Mouse (Mus musculus) G1E (cell line): ENCODE data around the gene Stk26. TPM values are rescaled to one million over a fixed set of nuclear protein-coding genes. Genes with fewer than 3 reads are reported as not detected.

Experiments
- ATAC-seq: 2 replicates; pipeline ENCODE4 v1.8.0; 2016; ENCODE audit warnings: mild to moderate bottlenecking; ENCODE audit not compliant: insufficient number of reproducible peaks, poor library complexity, low FRiP score, severe bottlenecking; ENCODE audit errors: extremely low read depth
- DNase-seq: peaks from one replicate; pipeline ENCODE4 v3.0.0; 2012; ENCODE audit warnings: low spot score
- H3K27me3 ChIP-seq: 2 replicates; pipeline ENCODE4 v1.6.1; 2012; ENCODE audit warnings: mild to moderate bottlenecking, low read length, inconsistent platforms; ENCODE audit not compliant: insufficient read depth
- H3K36me3 ChIP-seq: replicated peaks from 2 replicates; pipeline ENCODE3; 2012; ENCODE audit warnings: mild to moderate bottlenecking, inconsistent platforms
- H3K4me1 ChIP-seq: 2 replicates; pipeline ENCODE4 v1.6.1; 2012; ENCODE audit warnings: low read depth, low read length, inconsistent platforms, mixed read lengths; ENCODE audit not compliant: insufficient read depth
- H3K4me3 ChIP-seq: 2 replicates; pipeline ENCODE4 v1.5.1; 2012; ENCODE audit warnings: low read depth, mild to moderate bottlenecking, inconsistent platforms, low read length, moderate library complexity, mixed read lengths
- H3K9me3 ChIP-seq: replicated peaks from 2 replicates; pipeline ENCODE4 v1.6.1; 2012; ENCODE audit warnings: inconsistent platforms
- CTCF ChIP-seq: IDR thresholded peaks from 2 replicates; pipeline ENCODE4 v1.5.1; 2012; ENCODE audit warnings: low read depth, low read length, inconsistent platforms, mixed read lengths
- GATA1 ChIP-seq: IDR thresholded peaks from 2 replicates; pipeline ENCODE4 v1.6.1; 2012; ENCODE audit warnings: borderline replicate concordance, low read length, inconsistent platforms, mixed read lengths
- GATA2 ChIP-seq: IDR thresholded peaks from 2 replicates; pipeline ENCODE4 v1.6.1; 2012; ENCODE audit warnings: low read depth, low read length, inconsistent platforms, borderline replicate concordance
- POLR2AphosphoS5 ChIP-seq: IDR thresholded peaks from 2 replicates; pipeline ENCODE4 v1.6.1; 2012; ENCODE audit warnings: low read depth, low read length, inconsistent platforms; ENCODE audit not compliant: insufficient replicate concordance
- TAL1 ChIP-seq: conservative IDR thresholded peaks from 2 replicates; pipeline ENCODE4 v1.6.1; 2012; ENCODE audit warnings: low read depth, low read length, inconsistent platforms, mixed read lengths
- polyA plus RNA-seq: library from polyadenylated mRNA; stranded (reverse); fragments of >175 nt; gene quantifications from 2 replicates; pipeline ENCODE4 v1.2.3, GENCODE M21; 2012
- total RNA-seq, 2 experiments: library from RNA; stranded (forward) in 1 of 2; stranded (reverse) in 1 of 2; fragments of 200-1000 nt in 1 of 2; fragments of >200 nt in 1 of 2; fragmentation: Nextera tagmentation in 1 of 2; gene quantifications; 2 replicates each; pipeline ENCODE4 v1.2.3; 2014 to 2017

Stk26 gene
- total and polyA plus RNA-seq, 3 experiments = 0.09 to 4.9 TPM; not detected in 1

- Histone ChIP-seq H3K9me3 (no peaks in the 10 kb centered on the region), H3K27me3 (no peaks in the 10 kb centered on the region), H3K4me1 (no peaks in the 10 kb centered on the region), H3K36me3 (no peaks in the 10 kb centered on the region), H3K4me3 (no peak overlapping the region)
- TF ChIP-seq TAL1 (no peak), GATA2 (no peak), CTCF (no peak), POLR2AphosphoS5 (no peak), GATA1 (no peak)
- DNase-seq (no peak), ATAC-seq (no peak)
These were observed 23.9 kb downstream of the Stk26 start for GRCm38 (mm10) chrX:50864734-50865133.

GRCm38 (mm10) chrX:50874246-50875002, 33.6 kb downstream of the Stk26 start:
- Histone ChIP-seq H3K27me3 (no peaks in the 10 kb centered on the region), H3K4me3 (no peak overlapping the region), H3K9me3 (no peaks in the 10 kb centered on the region), H3K4me1 (no peaks in the 10 kb centered on the region), H3K36me3 (no peaks in the 10 kb centered on the region)
- ATAC-seq (no peak), DNase-seq (no peak)
- TF ChIP-seq POLR2AphosphoS5 (no peak), TAL1 (no peak), CTCF (no peak), GATA1 (no peak), GATA2 (no peak)

- H3K27me3 ChIP-seq = no peaks in the 10 kb centered on the region
- no peak overlapping the region for H3K4me3 ChIP-seq
- no peaks in the 10 kb centered on the region for H3K9me3 ChIP-seq
- ATAC-seq (no peak), DNase-seq (no peak)
- H3K36me3 ChIP-seq = no peaks in the 10 kb centered on the region
- TF ChIP-seq CTCF = no peak
- no peak for TF ChIP-seq TAL1
- TF ChIP-seq GATA1 = no peak
- no peak for TF ChIP-seq POLR2AphosphoS5
- TF ChIP-seq GATA2 = no peak
- H3K4me1 ChIP-seq = no peaks in the 10 kb centered on the region
These were observed 47.2 kb downstream of the Stk26 start for GRCm38 (mm10) chrX:50887999-50888398.

GRCm38 (mm10) chrX:50903497-50903896, 62.6 kb downstream of the Stk26 start:
- no peak for DNase-seq
- Histone ChIP-seq H3K4me1 (no peaks in the 10 kb centered on the region), H3K4me3 (no peak overlapping the region), H3K36me3 (no peaks in the 10 kb centered on the region), H3K9me3 (no peaks in the 10 kb centered on the region), H3K27me3 (no peaks in the 10 kb centered on the region)
- TF ChIP-seq TAL1 = no peak
- TF ChIP-seq POLR2AphosphoS5 = no peak
- TF ChIP-seq CTCF = no peak
- TF ChIP-seq GATA2 = no peak
- TF ChIP-seq GATA1 = no peak
- ATAC-seq = no peak

GRCm38 (mm10) chrX:50909915-50910314, 69.1 kb downstream of the Stk26 start:
- DNase-seq (no peak), ATAC-seq (no peak)
- H3K36me3 ChIP-seq = no peaks in the 10 kb centered on the region
- H3K4me1 ChIP-seq = no peaks in the 10 kb centered on the region
- H3K27me3 ChIP-seq = peaks cover 5% of the 10 kb centered on the region; the same call in 1 of the 2 replicates
- no peak overlapping the region for H3K4me3 ChIP-seq
- TF ChIP-seq GATA2 (no peak), POLR2AphosphoS5 (no peak), TAL1 (no peak), GATA1 (no peak), CTCF (no peak)
- H3K9me3 ChIP-seq = no peaks in the 10 kb centered on the region

GRCm38 (mm10) chrX:50917389-50917788, 76.5 kb downstream of the Stk26 start:
- Histone ChIP-seq H3K4me1 (no peaks in the 10 kb centered on the region), H3K9me3 (no peaks in the 10 kb centered on the region), H3K27me3 (no peaks in the 10 kb centered on the region), H3K4me3 (no peak overlapping the region), H3K36me3 (no peaks in the 10 kb centered on the region)
- DNase-seq (no peak), ATAC-seq (no peak)
- TF ChIP-seq GATA2 (no peak), TAL1 (no peak), CTCF (no peak), POLR2AphosphoS5 (no peak), GATA1 (no peak)

GRCm38 (mm10) chrX:50918754-50919153, 77.9 kb downstream of the Stk26 start:
- H3K27me3 ChIP-seq = no peaks in the 10 kb centered on the region
- H3K36me3 ChIP-seq = no peaks in the 10 kb centered on the region
- DNase-seq = no peak
- ATAC-seq = no peak
- no peaks in the 10 kb centered on the region for H3K9me3 ChIP-seq
- H3K4me1 ChIP-seq = no peaks in the 10 kb centered on the region
- no peak overlapping the region for H3K4me3 ChIP-seq
- TF ChIP-seq GATA1 (no peak), CTCF (no peak), POLR2AphosphoS5 (no peak), GATA2 (no peak), TAL1 (no peak)
